Mouse (Mus musculus) midbrain, embryonic 16.5 days (tissue): ENCODE measurements around the gene Lrrc8d. TPM values are rescaled to one million over a fixed set of nuclear protein-coding genes. Genes with fewer than 3 reads are reported as not detected.
A peak's percentile ranks its signal among the peaks of the same experiment; 100 is the strongest.

Experiments used
- ATAC-seq: fragments of 200-750 bp; cut with Nextera tagmentation; 2 replicates; pipeline ENCODE4 v1.8.0; 2017; ENCODE audit warnings: moderate TSS enrichment
- H3K27ac ChIP-seq: fragments of 300-500 bp; sonication (generic); 2 replicates; pipeline ENCODE4 v1.5.1; 2014; ENCODE audit warnings: mild to moderate bottlenecking, low read length, mixed read lengths
- H3K27me3 ChIP-seq: fragments of 300-500 bp; sonication (generic); 2 replicates; pipeline ENCODE4 v1.6.1; 2014; ENCODE audit warnings: low read depth, low read length, mixed read lengths; ENCODE audit not compliant: control insufficient read depth, insufficient read depth
- H3K36me3 ChIP-seq: fragments of 300-500 bp; sonication (generic); 2 replicates; pipeline ENCODE4 v1.6.1; 2014; ENCODE audit warnings: mild to moderate bottlenecking, low read length, moderate library complexity, mixed read lengths; ENCODE audit not compliant: control insufficient read depth, insufficient read depth
- H3K4me1 ChIP-seq: fragments of 300-500 bp; sonication (generic); 2 replicates; pipeline ENCODE4 v1.6.1; 2014; ENCODE audit warnings: mild to moderate bottlenecking, low read length, mixed read lengths; ENCODE audit not compliant: control insufficient read depth, insufficient read depth
- H3K4me2 ChIP-seq: fragments of 300-500 bp; sonication (generic); 2 replicates; pipeline ENCODE4 v1.6.1; 2014; ENCODE audit warnings: mild to moderate bottlenecking, low read length, mixed read lengths
- H3K4me3 ChIP-seq: fragments of 300-500 bp; sonication (generic); 2 replicates; pipeline ENCODE4 v1.5.1; 2014; ENCODE audit warnings: low read depth, mild to moderate bottlenecking, low read length, moderate library complexity, mixed read lengths
- H3K9ac ChIP-seq: fragments of 300-500 bp; sonication (generic); 2 replicates; pipeline ENCODE4 v1.6.1; 2014; ENCODE audit warnings: low read depth, low read length, mixed read lengths
- H3K9me3 ChIP-seq: fragments of 300-500 bp; sonication (generic); replicated peaks from 2 replicates; pipeline ENCODE4 v1.6.1; 2014; ENCODE audit warnings: mild to moderate bottlenecking, low read length, mixed read lengths; ENCODE audit not compliant: control insufficient read depth, poor library complexity, severe bottlenecking
- WGBS: fragments of 180-500 bp; shearing (Covaris S2); extraction: QIAGEN DNeasy Blood & Tissue Kit; methylation state at CpG from one replicate; pipeline ENCODE4 v1.1.7; 2014; 5-methylcytosine and 5-hydroxymethylcytosine counted together
- polyA plus RNA-seq: library from polyadenylated mRNA; unstranded; fragments of >200 nt; fragmentation: Nextera tagmentation; extraction: Ambion mirVana; gene quantifications from 2 replicates; pipeline ENCODE4 v1.2.1, GENCODE M21; 2015

Lrrc8d gene
- polyA plus RNA-seq, 1 experiment from 2014 or later = 33.9 TPM

DNA sequence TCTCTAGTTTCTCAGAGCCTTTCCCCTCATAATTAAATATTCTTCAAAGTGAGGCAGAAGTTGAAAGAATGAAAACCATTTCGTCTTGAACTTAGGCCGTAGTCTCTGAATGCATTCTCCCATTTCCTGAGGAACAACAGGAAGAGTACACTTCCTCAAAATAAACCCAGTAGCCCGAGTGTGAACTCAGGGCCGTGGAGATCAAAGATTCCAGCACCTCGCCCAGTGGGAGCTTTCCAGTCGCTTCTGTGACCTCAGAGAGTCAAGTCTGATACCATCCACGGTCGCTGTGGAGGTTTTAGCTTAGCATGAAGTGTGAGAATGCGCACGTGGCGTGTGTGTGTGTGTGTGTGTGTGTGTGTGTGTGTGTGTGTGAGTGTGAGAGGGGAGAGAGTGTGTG, 45.6 kb downstream of the Lrrc8d start:
- Histone ChIP-seq H3K9me3 (no peaks in the 10 kb centered on the region), H3K27me3 (no peaks in the 10 kb centered on the region), H3K27ac (no peak overlapping the region), H3K4me1 (peaks cover 6% of the 10 kb centered on the region), H3K36me3 (no peaks in the 10 kb centered on the region), H3K9ac (no peak overlapping the region), H3K4me2 (no peak overlapping the region), H3K4me3 (no peak overlapping the region)
- ATAC-seq = no peak
- WGBS = 76% methylated on average over 11 of the region's 11 CpGs

- WGBS = 71% methylated on average over 5 of the region's 5 CpGs
- Histone ChIP-seq H3K4me3 (no peak overlapping the region), H3K27me3 (no peaks in the 10 kb centered on the region), H3K36me3 (no peaks in the 10 kb centered on the region), H3K9me3 (no peaks in the 10 kb centered on the region), H3K4me1 (peaks cover 3% of the 10 kb centered on the region; the same call in 1 of the 2 replicates), H3K9ac (no peak overlapping the region), H3K27ac (no peak overlapping the region), H3K4me2 (no peak overlapping the region)
- ATAC-seq = no peak
Measured at GRCm38 (mm10) chr5:105745927-105746454, 46.2 kb downstream of the Lrrc8d start.

DNA sequence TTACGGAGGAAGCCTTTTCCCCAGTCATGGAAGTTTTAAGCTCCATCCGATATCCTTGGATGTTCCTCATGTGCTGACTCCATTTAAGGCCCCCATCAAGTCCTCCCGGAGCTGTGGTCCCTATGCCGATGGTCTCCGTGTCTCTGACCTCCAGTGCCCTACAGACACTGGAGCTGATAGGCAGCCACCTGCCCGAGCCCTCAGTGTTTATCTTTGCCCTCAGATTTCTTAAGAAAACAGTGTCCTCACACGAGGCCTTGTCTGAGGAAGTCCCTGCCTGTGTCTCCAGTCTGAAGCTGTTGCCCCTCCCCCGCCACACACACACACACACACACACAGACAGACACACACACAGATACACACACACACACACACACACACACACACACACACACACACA, 55.0 kb downstream of the Lrrc8d start:
- WGBS = 73% methylated on average over 8 of the region's 8 CpGs
- Histone ChIP-seq H3K27ac (no peak overlapping the region), H3K9ac (no peak overlapping the region), H3K9me3 (no peaks in the 10 kb centered on the region), H3K27me3 (no peaks in the 10 kb centered on the region), H3K4me3 (no peak overlapping the region), H3K4me1 (peaks cover 13% of the 10 kb centered on the region), H3K4me2 (no peak overlapping the region), H3K36me3 (no peaks in the 10 kb centered on the region)
- ATAC-seq = no peak

DNA sequence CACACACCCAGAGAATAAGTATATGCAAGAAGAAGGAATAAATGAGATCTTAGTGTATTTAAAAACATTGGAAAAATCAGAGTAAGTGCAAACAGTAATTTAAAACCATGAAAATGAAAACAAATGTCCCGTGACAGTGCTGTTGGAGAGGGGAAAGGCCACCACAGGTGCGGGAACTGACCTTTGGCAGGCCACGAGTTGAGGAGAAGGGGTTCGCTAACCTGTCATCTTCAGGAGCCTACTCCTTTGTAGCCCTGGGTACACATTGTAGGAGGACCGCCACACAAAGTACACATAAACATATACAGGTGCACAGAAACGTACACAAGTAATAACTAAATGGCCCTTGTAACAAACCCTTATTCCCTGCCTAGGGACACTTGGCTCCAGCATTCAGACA, 55.7 kb downstream of the Lrrc8d start:
- no peak for ATAC-seq
- H3K4me1 ChIP-seq = peaks cover 10% of the 10 kb centered on the region
- no peaks in the 10 kb centered on the region for H3K27me3 ChIP-seq
- H3K36me3 ChIP-seq = no peaks in the 10 kb centered on the region
- 94% methylated on average over 6 of the region's 6 CpGs for WGBS
- no peaks in the 10 kb centered on the region for H3K9me3 ChIP-seq
- H3K9ac ChIP-seq = no peak overlapping the region
- H3K4me2 ChIP-seq = no peak overlapping the region
- H3K27ac ChIP-seq = no peak overlapping the region
- no peak overlapping the region for H3K4me3 ChIP-seq

DNA sequence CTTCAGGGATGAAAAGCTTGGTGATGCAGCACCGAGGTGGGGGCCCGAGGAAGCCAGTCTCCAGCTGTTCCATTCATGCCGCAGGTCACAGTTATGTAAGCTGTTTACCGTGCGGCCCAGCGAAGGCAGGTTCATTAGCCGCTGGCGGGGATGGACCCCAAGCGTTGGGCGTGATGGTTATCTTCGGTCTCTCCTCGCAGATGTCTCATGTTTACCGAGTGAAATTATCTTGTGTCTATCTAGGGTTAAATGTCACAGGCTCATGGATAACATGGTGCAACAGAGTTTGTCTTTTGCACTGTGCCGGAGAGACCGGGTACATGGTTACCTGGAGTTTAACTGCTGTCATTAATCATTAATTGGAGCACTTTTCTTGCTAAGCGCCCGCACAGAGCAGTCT, 58.2 kb downstream of the Lrrc8d start:
- Histone ChIP-seq H3K36me3 (no peaks in the 10 kb centered on the region), H3K9me3 (no peaks in the 10 kb centered on the region), H3K4me2 (no peak overlapping the region), H3K27ac (no peak overlapping the region), H3K9ac (no peak overlapping the region), H3K4me1 (peaks cover 29% of the 10 kb centered on the region), H3K4me3 (no peak overlapping the region), H3K27me3 (no peaks in the 10 kb centered on the region)
- 86% methylated on average over 17 of the region's 17 CpGs for WGBS
- no peak for ATAC-seq

DNA sequence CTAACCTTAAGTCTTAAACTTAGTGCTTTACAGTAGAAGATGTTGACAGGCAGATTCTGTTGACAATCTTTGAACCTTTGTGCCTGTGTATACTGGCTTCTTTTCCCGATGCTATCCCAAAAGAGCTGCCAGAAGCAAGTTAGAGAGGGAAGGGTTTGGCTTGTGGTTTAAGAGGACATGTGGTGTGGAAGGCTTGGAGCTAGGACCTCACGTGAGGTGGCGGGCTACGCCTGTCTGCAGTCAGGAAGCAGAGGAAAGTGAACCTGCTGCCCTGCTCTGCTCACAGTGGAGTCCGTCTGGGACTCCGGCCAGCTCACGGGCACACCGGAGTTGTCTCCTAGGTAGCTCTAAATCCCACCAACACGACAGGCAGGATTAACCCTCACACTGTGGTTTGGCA, 59.1 kb downstream of the Lrrc8d start:
- Histone ChIP-seq H3K27me3 (no peaks in the 10 kb centered on the region), H3K4me1 (peaks cover 24% of the 10 kb centered on the region), H3K9me3 (no peaks in the 10 kb centered on the region), H3K27ac (no peak overlapping the region), H3K4me3 (no peak overlapping the region), H3K36me3 (no peaks in the 10 kb centered on the region), H3K9ac (no peak overlapping the region), H3K4me2 (no peak overlapping the region)
- 78% methylated on average over 9 of the region's 9 CpGs for WGBS
- ATAC-seq = no peak

GRCm38 (mm10) chr5:105761848-105762482, 62.2 kb downstream of the Lrrc8d start:
- H3K9me3 ChIP-seq = no peaks in the 10 kb centered on the region
- H3K27ac ChIP-seq = 0 out of 2 replicates have a peak overlapping the region, but pooled peaks have one; percentile 35
- H3K27me3 ChIP-seq = no peaks in the 10 kb centered on the region
- no peak overlapping the region for H3K4me2 ChIP-seq
- peaks cover 25% of the 10 kb centered on the region for H3K4me1 ChIP-seq
- WGBS = 15% methylated on average over 11 of the region's 11 CpGs
- ATAC-seq = no peak
- no peak overlapping the region for H3K9ac ChIP-seq
- H3K36me3 ChIP-seq = no peaks in the 10 kb centered on the region
- no peak overlapping the region for H3K4me3 ChIP-seq

- no peak overlapping the region for H3K9ac ChIP-seq
- H3K9me3 ChIP-seq = no peaks in the 10 kb centered on the region
- H3K27ac ChIP-seq = no peak overlapping the region
- H3K36me3 ChIP-seq = no peaks in the 10 kb centered on the region
- H3K27me3 ChIP-seq = no peaks in the 10 kb centered on the region
- H3K4me2 ChIP-seq = no peak overlapping the region
- no peak for ATAC-seq
- no peak overlapping the region for H3K4me3 ChIP-seq
- peaks cover 32% of the 10 kb centered on the region for H3K4me1 ChIP-seq
- WGBS = 68% methylated on average over 10 of the region's 10 CpGs
Measured at GRCm38 (mm10) chr5:105764369-105764768, 64.6 kb downstream of the Lrrc8d start.

DNA sequence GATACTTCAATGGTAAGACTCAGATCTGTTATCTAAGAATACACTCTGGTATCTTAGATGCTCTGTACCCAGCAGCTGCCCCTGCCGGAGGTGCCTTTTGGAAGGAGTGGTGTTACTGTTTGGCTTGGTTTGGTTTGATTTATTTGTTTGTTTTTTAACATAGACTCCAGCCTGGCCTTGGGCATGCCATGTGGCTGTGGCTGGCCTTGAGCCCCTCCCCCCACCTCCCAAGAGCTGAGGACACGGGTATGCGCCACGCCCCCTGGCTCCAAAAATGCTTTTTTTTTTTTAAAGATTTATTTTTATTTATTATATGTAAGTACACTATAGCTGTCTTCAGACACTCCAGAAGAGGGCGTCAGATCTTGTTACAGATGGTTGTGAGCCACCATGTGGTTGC, 65.6 kb downstream of the Lrrc8d start:
- no peak overlapping the region for H3K4me3 ChIP-seq
- no peaks in the 10 kb centered on the region for H3K36me3 ChIP-seq
- H3K4me2 ChIP-seq = no peak overlapping the region
- no peak overlapping the region for H3K27ac ChIP-seq
- H3K9ac ChIP-seq = no peak overlapping the region
- H3K27me3 ChIP-seq = no peaks in the 10 kb centered on the region
- ATAC-seq = no peak
- H3K9me3 ChIP-seq = no peaks in the 10 kb centered on the region
- H3K4me1 ChIP-seq = peaks cover 32% of the 10 kb centered on the region
- 85% methylated on average over 4 of the region's 5 CpGs for WGBS
